Mouse (Mus musculus) natural killer cell, adult 2 months (primary cell): ENCODE measurements around the gene Dlx3.

Source experiments
- DNase-seq, 2 experiments: peaks; one replicate each; pipeline ENCODE4 v3.0.0; 2022; ENCODE audit warnings: low spot score in 2 of 2

Gene Dlx3

DNA sequence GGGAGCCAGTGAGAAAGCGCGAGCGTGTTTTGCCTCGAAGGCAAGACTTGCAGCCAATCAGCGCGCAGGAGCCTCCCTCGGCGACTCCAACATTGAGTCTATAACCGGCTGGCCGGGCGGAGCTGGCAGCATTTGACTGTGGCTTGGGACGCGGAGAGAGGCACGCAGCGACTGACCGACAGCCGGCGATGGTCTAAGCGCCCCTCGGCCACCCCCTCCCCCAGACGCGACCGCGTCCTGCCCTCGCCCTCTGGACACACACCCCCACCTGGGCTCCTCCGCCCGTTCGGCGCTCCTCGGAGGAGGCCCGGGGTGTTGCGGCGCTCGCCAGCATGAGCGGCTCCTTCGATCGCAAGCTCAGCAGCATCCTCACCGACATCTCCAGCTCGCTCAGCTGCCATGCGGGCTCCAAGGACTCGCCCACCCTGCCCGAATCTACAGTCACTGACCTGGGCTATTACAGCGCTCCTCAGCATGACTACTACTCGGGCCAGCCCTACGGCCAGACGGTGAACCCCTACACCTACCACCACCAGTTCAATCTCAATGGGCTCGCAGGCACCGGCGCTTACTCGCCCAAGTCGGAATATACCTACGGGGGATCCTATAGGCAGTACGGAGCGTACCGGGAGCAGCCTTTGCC lies at the start of gene Dlx3:
Dlx3 (plus strand) TSS at position 130 of the 643 bp plus-strand sequence.
- no peak for DNase-seq

GRCm38 (mm10) chr11:95070140-95071107 lies 49.5 kb upstream of the Dlx3 start:
- no peak for DNase-seq

- DNase-seq = no peak
Measured at GRCm38 (mm10) chr11:95071266-95071665, 48.7 kb upstream of the Dlx3 start.

DNA sequence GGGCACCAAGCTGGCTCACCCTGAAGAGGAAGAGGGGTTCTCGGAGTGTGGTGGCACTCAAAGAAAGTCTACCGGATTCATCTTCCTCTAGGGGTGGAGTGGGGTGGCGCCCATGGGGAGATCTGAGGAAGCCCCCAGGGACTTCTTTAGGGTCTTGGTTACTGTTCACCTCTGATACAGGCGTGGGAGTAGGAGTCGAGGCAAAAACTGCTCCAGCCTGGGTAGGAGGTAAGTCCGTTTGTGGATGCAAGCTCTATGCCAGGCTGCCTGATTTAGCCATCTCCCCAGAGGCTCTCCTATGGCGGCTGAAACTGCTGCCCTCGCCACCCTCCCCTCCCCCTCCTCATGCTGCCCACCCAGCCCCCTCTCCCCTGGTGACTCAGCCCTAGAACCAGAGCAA lies 47.8 kb upstream of the Dlx3 start:
- no peak for DNase-seq

DNA sequence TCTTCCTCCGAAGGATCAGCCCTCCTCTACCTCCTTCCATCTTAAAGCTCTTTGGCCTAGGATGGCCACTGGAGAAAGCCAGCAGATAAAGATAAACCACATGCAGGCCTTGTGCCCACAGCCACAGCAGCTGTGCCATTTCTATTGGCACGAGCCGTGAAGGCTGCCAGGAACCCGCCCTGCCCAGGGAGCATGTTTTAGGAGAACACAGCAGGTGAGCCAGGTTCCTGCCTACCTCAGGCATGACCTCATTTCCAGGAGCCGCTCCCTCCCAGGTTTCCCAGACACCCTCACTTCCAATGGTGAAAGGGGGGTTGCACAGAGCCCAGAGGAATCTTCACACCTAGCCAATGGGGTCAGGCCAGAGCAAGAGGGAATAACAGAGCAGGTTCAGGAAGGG lies 47.1 kb upstream of the Dlx3 start:
- DNase-seq = no peak

GRCm38 (mm10) chr11:95073835-95074234 lies 46.1 kb upstream of the Dlx3 start:
- no peak for DNase-seq

- no peak for DNase-seq
Measured at GRCm38 (mm10) chr11:95074694-95075093, 45.2 kb upstream of the Dlx3 start.

GRCm38 (mm10) chr11:95075197-95076040 lies 44.5 kb upstream of the Dlx3 start:
- no peak for DNase-seq

- peak; percentile 41 to 51 for DNase-seq
Measured at GRCm38 (mm10) chr11:95076041-95076535, 43.8 kb upstream of the Dlx3 start.

DNA sequence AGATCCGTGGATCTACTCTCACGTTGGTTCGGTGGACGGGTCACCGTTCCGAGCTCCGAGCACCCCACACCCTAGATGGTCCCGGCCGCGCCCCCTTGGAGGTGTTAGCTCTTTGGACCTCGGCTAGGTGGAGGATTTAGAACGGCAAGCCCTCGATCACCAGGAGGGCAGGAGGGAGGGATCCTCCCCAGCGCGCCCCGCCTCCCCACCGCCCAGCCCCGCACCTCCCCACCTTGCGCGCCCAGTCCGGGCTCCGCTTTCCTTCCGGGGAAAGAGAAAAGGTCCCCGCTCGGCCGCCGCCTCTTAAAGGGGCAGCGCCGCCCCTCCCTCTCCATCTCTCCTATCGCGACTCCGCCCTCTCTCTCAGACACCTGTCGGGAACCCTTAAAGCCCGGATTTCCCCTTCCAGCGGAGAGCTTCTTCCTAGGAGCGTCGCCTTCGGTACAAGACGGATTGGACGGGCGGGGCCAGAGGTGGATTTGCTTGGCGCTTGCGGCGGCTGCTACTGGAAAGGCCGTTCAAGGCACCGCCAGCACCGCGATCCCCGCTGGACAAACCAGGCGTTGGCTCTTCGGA lies 43.3 kb upstream of the Dlx3 start, which contains the start of gene Itga3:
Itga3 (minus strand) TSS at position 266 of the 576 bp plus-strand sequence.
- peak in 1 of 2 experiments; percentile 14 for DNase-seq

- DNase-seq = no peak
Measured at GRCm38 (mm10) chr11:95077956-95078355, 42.0 kb upstream of the Dlx3 start.

GRCm38 (mm10) chr11:95079256-95079875 lies 40.6 kb upstream of the Dlx3 start:
- no peak for DNase-seq

DNA sequence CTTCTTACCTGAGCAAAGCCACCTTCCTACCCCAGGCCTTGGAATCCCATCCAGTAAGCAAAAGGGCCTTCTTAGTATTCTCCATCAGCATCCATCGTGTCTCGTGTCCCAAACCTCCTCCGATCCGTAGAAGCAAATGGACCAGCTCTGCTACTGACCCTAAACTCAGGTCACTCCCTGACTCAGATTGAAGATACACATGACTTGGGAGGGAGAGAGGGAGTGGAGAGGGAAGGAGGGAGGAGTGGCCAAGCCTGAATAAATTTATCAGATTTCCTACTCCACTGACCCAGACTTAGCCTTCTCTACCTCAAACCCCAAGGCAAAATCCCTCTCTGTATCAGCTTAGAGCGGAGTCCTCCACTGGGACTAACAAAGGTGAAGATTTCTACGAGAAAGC lies 39.1 kb upstream of the Dlx3 start:
- no peak for DNase-seq

GRCm38 (mm10) chr11:95082896-95083295 lies 37.0 kb upstream of the Dlx3 start:
- DNase-seq = no peak

DNA sequence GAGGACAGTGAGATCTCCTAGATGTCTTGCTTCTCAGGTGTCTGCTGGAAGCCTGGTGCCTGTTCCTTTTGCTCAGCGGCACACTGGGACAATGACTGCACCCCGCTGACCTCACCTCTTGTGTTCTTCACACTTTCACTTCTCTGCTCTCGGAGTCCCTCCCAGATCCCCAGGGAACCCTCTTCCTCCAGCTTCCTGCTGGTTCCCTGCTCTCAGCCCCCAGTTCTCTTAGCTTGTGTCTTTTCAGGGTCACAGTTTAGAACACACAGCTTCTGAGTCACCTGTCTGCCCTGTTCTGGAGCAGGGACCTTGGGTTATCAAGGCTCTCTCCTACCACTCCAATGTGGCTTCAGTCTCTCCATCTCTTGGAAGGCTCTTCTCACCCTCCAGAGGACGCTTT lies 35.7 kb upstream of the Dlx3 start:
- DNase-seq = no peak

DNA sequence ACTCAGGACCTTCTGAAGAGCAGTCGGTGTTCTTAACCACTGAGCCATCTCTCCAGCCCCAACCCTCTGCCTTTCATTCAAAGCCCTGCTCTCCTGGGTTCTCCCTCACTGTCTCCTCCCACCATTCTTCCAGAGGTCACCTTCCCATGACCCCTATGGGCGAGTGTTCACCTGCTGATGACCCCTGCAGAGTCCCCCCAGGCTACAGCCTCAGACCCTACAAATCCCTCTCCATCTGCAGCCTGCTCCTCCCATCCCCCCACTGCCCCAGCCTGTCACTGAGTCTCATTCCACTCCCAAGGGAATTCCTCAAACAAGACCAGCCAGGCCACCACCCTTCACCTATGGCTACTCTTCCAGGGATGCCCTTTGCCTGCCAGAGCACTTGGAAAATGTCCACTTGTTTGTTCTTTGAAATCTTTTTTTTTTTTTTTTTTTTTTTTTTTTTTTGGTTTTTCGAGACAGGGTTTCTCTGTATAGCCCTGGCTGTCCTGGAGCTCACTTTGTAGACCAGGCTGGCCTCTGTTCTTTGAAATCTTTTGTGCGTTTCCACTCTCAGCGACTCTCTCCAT lies 35.0 kb upstream of the Dlx3 start:
- no peak for DNase-seq

GRCm38 (mm10) chr11:95085710-95086109 lies 34.2 kb upstream of the Dlx3 start:
- DNase-seq = no peak

DNA sequence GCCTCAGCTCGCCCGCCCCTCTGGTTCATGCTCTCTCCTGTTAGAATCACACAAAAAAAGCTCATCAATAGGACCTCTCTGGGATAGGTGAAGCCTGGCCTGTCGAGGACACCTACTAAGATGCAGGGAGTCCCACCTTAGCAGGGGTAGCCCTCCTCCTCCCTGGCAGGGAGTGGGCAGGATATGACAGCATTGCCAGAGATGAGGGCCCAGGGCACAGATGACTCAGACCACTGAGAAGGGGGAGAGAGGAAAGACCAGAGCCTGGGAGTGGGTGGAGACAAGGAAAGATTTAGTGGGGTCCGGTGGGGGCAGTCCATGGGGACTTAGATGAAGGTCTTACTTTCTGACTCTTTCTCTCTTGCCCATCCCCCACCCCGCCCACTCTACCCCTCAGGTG lies 33.7 kb upstream of the Dlx3 start:
- DNase-seq = no peak

GRCm38 (mm10) chr11:95087301-95088228 lies 32.4 kb upstream of the Dlx3 start:
- DNase-seq = no peak
